Mouse (Mus musculus): Measurements from ENCODE around the gene Pax7.

GRCm38 (mm10) chr4:139703468-139703867 is 129.9 kb downstream of the Pax7 start:
- TF ChIP-seq CTCF (IDR thresholded peaks at IDR 0.05; ENCODE audit: insufficient read depth, low read length), result no peak
- no peak for TF ChIP-seq POLR2A (IDR thresholded peaks at IDR 0.05; ENCODE audit: borderline replicate concordance, extremely low read depth, low read depth, low read length)

All from lung, adult 2 months (tissue).